Mouse (Mus musculus) lung, embryonic 14.5 days (tissue): ENCODE results near the gene Rnf216. TPM values are rescaled to one million over a fixed set of nuclear protein-coding genes. Genes with fewer than 3 reads are reported as not detected.

ENCODE experiments used
- ATAC-seq: fragments of 200-750 bp; cut with Nextera tagmentation; 2 replicates; pipeline ENCODE4 v1.8.0; 2017; ENCODE audit warnings: mild to moderate bottlenecking, moderate TSS enrichment, moderate library complexity; ENCODE audit not compliant: insufficient read depth
- DNase-seq: peaks from one replicate; pipeline ENCODE4 v3.0.0-alpha.2; 2015
- H3K27ac ChIP-seq: fragments of 300-500 bp; sonication (generic); 2 replicates; pipeline ENCODE4 v1.5.1; 2014; ENCODE audit warnings: low read depth, mild to moderate bottlenecking, moderate library complexity
- H3K27me3 ChIP-seq: fragments of 300-500 bp; sonication (generic); 2 replicates; pipeline ENCODE4 v1.6.1; 2014; ENCODE audit warnings: low read length, control low read depth; ENCODE audit not compliant: insufficient read depth
- H3K36me3 ChIP-seq: fragments of 300-500 bp; sonication (generic); 2 replicates; pipeline ENCODE4 v1.6.1; 2014; ENCODE audit warnings: control low read depth; ENCODE audit not compliant: insufficient read depth
- H3K4me1 ChIP-seq: fragments of 300-500 bp; sonication (generic); 2 replicates; pipeline ENCODE4 v1.6.1; 2014; ENCODE audit warnings: antibody characterized with exemption, control low read depth; ENCODE audit not compliant: insufficient read depth
- H3K4me2 ChIP-seq: fragments of 300-500 bp; sonication (generic); 2 replicates; pipeline ENCODE4 v1.6.1; 2014; ENCODE audit warnings: mild to moderate bottlenecking
- H3K4me3 ChIP-seq: fragments of 300-500 bp; sonication (generic); 2 replicates; pipeline ENCODE4 v1.5.1; 2014; ENCODE audit warnings: low read depth, low read length
- H3K9ac ChIP-seq: fragments of 300-500 bp; sonication (generic); 2 replicates; pipeline ENCODE4 v1.6.1; 2014
- H3K9me3 ChIP-seq: fragments of 300-500 bp; sonication (generic); 2 replicates; pipeline ENCODE4 v1.6.1; 2016; ENCODE audit warnings: low read depth, low read length, control low read depth
- CTCF ChIP-seq: IDR thresholded peaks from 2 replicates; pipeline ENCODE4 v1.5.1; 2016; ENCODE audit warnings: antibody characterized with exemption, low read depth
- WGBS: fragments of 180-500 bp; shearing (Covaris S2); extraction: QIAGEN DNeasy Blood & Tissue Kit; methylation state at CpG from one replicate; pipeline ENCODE4 v1.1.7; 2014; 5-methylcytosine and 5-hydroxymethylcytosine counted together
- polyA plus RNA-seq: library from polyadenylated mRNA; unstranded; fragments of >200 nt; fragmentation: Nextera tagmentation; extraction: Ambion mirVana; gene quantifications from 2 replicates; pipeline ENCODE4 v1.2.1, GENCODE M21; 2014

Rnf216 gene
- polyA plus RNA-seq, 1 experiment from 2014 or later: 36.1 TPM

DNA sequence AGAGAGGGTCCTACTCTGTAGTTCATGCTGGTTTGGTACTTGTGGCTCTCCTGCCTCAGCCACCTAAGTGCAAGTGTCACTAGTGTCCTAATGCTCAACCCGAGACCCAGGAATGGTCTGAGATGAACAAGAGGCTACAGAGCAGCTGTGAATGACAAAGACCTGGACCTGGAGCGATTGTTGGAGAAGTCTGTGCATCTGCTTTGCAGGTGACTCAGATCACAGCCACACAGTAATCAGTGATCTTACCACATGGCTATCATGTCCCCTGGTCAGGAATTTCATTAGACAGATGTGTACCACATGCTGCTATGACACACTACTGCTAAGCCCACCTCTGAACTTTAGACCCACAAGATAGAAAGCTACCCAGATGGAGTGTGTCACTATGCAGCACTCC, 118.0 kb downstream of the Rnf216 start:
- DNase-seq (no peak), ATAC-seq (no peak)
- no peak overlapping the region for H3K9ac ChIP-seq
- no peak overlapping the region for H3K4me3 ChIP-seq
- H3K27me3 ChIP-seq: no peaks in the 10 kb centered on the region
- TF ChIP-seq CTCF: no peak
- no peaks in the 10 kb centered on the region for H3K4me1 ChIP-seq
- no peak overlapping the region for H3K27ac ChIP-seq
- peaks cover 52% of the 10 kb centered on the region for H3K36me3 ChIP-seq
- H3K4me2 ChIP-seq: no peak overlapping the region
- no peaks in the 10 kb centered on the region for H3K9me3 ChIP-seq
- WGBS: 88% methylated on average over 2 of the region's 2 CpGs

DNA sequence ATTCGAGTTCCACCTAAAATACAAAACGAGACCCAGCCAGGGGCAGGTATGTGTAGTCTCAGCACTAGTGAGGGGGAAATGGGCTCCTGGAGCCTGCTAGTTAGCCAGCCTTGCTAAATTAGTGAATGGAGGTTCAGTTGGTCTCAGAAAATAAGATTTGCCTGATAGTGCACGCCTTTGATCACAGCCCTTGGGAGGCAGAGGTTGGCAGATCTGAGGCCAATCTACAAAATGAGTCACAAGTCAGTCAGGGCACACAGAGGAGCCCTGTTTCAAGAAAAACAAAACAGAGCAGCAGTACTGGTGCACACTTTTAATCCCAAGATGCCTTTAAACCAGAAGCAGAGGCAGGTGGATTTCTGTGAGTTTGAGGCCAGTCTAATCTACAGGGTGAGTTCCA, 123.6 kb downstream of the Rnf216 start:
- no peak for TF ChIP-seq CTCF
- no peak overlapping the region for H3K4me2 ChIP-seq
- H3K36me3 ChIP-seq: peaks cover 45% of the 10 kb centered on the region
- H3K9me3 ChIP-seq: no peaks in the 10 kb centered on the region
- no peak overlapping the region for H3K27ac ChIP-seq
- no peaks in the 10 kb centered on the region for H3K27me3 ChIP-seq
- no peak overlapping the region for H3K4me3 ChIP-seq
- DNase-seq (no peak), ATAC-seq (no peak)
- 86% methylated on average over 3 of the region's 3 CpGs for WGBS
- H3K9ac ChIP-seq: no peak overlapping the region
- no peaks in the 10 kb centered on the region for H3K4me1 ChIP-seq

DNA sequence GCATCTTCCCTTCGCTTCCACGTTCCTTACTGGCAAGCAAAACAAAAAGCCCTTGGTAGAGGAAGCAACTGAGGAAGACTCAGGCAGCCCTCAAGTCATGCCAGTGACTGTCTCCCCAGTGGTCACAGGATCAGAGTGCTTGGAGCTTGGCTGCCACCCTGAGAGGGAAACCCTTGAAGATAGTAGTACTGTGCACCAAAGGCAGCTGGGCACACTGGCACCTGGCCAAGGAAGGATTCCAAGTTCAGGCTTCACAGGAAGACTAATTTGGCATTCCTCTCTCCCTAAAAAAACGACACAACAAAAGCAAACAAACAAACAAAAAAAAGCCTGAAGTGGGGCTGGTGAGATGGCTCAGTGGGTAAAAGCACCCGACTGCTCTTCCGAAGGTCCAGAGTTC, 124.3 kb downstream of the Rnf216 start:
- H3K4me3 ChIP-seq: no peak overlapping the region
- peak; percentile 50 for DNase-seq
- no peak overlapping the region for H3K4me2 ChIP-seq
- H3K9ac ChIP-seq: no peak overlapping the region
- no peak overlapping the region for H3K27ac ChIP-seq
- no peak for TF ChIP-seq CTCF
- no peaks in the 10 kb centered on the region for H3K4me1 ChIP-seq
- WGBS: 66% methylated on average over 5 of the region's 5 CpGs
- ATAC-seq: no peak
- H3K36me3 ChIP-seq: peaks cover 38% of the 10 kb centered on the region
- no peaks in the 10 kb centered on the region for H3K9me3 ChIP-seq
- H3K27me3 ChIP-seq: no peaks in the 10 kb centered on the region

DNA sequence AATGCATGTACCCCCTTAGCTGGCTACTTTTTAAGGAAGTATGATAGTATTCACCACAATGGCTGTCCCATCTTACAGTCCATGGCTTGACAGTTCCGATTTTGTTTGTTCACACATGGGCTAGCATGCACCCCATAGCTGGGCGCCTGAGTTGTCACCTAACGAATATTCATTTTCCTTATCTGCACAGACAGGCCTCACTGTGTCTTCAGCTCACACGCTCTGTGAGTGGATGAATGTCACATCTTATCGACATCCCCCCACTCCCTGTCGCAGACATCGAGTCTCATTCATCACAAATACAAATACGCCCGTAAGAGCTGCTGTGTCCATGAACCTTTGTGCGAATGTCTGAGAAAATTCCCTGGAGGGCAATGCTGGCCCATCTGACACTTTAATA, 128.5 kb downstream of the Rnf216 start:
- DNase-seq: no peak
- ATAC-seq: no peak
- H3K4me3 ChIP-seq: no peak overlapping the region
- WGBS: 77% methylated on average over 10 of the region's 10 CpGs
- no peaks in the 10 kb centered on the region for H3K4me1 ChIP-seq
- no peaks in the 10 kb centered on the region for H3K9me3 ChIP-seq
- H3K9ac ChIP-seq: no peak overlapping the region
- no peak overlapping the region for H3K27ac ChIP-seq
- H3K36me3 ChIP-seq: no peaks in the 10 kb centered on the region
- no peak for TF ChIP-seq CTCF
- no peak overlapping the region for H3K4me2 ChIP-seq
- H3K27me3 ChIP-seq: no peaks in the 10 kb centered on the region

DNA sequence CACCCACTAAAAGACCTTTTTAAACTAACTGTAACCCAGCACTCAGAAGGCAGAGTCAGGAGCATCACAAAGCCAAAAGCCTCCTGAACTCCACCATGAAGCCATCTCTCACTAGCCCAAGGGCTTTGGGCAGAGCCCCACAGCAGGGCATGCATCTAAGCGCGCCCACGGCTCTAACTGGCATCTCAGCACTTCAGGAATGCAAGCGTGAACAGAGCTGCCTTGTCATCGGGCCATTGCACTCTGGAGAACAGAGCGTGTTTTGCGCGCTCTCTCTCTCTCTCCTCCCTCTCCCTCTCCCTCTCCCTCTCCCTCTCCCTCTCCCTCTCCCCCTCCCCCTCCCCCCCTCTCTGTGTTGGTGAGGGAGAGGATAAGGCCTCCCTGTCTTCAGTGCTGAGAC, 129.6 kb downstream of the Rnf216 start:
- no peaks in the 10 kb centered on the region for H3K27me3 ChIP-seq
- H3K27ac ChIP-seq: no peak overlapping the region
- TF ChIP-seq CTCF: no peak
- no peak overlapping the region for H3K9ac ChIP-seq
- 73% methylated on average over 8 of the region's 8 CpGs for WGBS
- H3K4me2 ChIP-seq: no peak overlapping the region
- no peaks in the 10 kb centered on the region for H3K4me1 ChIP-seq
- DNase-seq: no peak
- no peaks in the 10 kb centered on the region for H3K9me3 ChIP-seq
- no peak overlapping the region for H3K4me3 ChIP-seq
- H3K36me3 ChIP-seq: no peaks in the 10 kb centered on the region
- no peak for ATAC-seq

DNA sequence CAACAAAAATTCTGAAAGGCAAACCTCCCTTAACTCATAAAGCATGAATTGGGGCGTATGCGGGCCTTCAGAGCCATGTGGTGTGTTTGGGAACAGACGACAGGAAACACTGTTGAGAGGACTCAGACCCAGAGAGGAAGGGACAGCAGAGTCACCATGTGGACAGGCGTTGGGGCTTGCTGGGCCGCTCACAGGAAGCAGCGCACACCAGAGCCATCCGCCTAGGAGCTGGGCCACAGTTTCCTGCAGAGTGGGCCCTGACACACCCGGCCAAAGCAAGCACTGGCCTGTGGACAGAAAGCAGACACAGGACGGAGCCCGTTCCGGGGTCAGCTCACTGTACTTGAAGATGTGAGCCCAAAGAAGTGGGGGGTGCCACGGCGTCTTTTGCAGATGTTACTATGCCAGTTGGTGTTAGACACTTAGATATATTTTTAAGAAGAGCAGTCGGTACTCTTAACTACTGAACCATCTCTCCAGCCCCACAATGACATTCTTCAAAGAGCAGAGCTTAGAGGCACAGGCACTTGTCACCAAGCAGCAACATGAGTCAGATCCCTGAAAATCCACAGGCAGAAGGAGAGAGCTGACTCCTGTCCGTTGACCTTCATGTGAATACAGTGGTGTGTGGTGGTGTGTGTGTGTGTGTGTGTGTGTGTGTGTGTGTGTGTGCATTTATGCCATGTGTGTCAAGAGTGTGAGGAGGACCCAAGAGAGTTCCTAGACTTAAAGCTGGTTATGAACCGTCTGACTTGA, 130.6 kb downstream of the Rnf216 start:
- H3K4me1 ChIP-seq: no peaks in the 10 kb centered on the region
- no peaks in the 10 kb centered on the region for H3K9me3 ChIP-seq
- ATAC-seq (peak; percentile 28; the same call in 1 of the 2 replicates), DNase-seq (peak; percentile 42)
- H3K4me2 ChIP-seq: no peak overlapping the region
- 60% methylated on average over 16 of the region's 16 CpGs for WGBS
- H3K9ac ChIP-seq: no peak overlapping the region
- TF ChIP-seq CTCF: no peak
- no peaks in the 10 kb centered on the region for H3K27me3 ChIP-seq
- no peaks in the 10 kb centered on the region for H3K36me3 ChIP-seq
- H3K27ac ChIP-seq: no peak overlapping the region
- no peak overlapping the region for H3K4me3 ChIP-seq

DNA sequence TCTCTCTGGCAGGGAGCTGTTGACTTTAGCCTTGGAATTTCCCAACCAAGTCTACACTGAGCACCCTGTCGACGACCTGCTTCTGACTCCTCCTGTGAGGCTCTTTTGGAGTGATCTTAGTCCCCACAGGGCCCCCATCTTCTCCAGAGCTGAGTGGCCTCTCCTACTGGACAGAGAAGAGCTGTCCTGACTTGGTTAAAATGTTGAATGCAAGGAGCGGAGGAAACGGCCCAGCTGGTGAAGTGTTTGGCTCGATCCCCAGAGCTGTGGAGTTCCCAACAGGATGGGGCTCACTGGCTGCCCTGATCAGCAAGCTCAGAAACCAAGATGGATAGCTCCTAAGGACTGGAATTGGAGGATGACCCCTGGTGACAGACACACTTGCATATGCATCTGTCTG, 136.3 kb downstream of the Rnf216 start:
- no peaks in the 10 kb centered on the region for H3K9me3 ChIP-seq
- H3K4me1 ChIP-seq: peaks cover 6% of the 10 kb centered on the region; the same call in 1 of the 2 replicates
- H3K27ac ChIP-seq: peak overlapping the region; percentile 85
- peaks cover 20% of the 10 kb centered on the region for H3K36me3 ChIP-seq
- peak; percentile 92 for DNase-seq
- WGBS: 14% methylated on average over 5 of the region's 5 CpGs
- ATAC-seq: peak; percentile 76
- no peaks in the 10 kb centered on the region for H3K27me3 ChIP-seq
- no peak overlapping the region for H3K4me3 ChIP-seq
- H3K9ac ChIP-seq: no peak overlapping the region
- peak overlapping the region; percentile 16; the same call in 1 of the 2 replicates for H3K4me2 ChIP-seq
- TF ChIP-seq CTCF: peak; percentile 15; the same call in 1 of the 2 replicates
